Mouse (Mus musculus): ENCODE measurements around the gene Fam43a. TPM values are rescaled to one million over a fixed set of nuclear protein-coding genes. Genes with fewer than 3 reads are reported as not detected.

The Fam43a gene
- total RNA-seq, 2 experiments from 2014 or later = 4.3 to 6.6 TPM

GRCm38 (mm10) chr16:30595356-30595755, 4.2 kb upstream of the Fam43a start:
- DNase-seq (ENCODE audit: low spot score) = no peak

GRCm38 (mm10) chr16:30595835-30596557, 3.5 kb upstream of the Fam43a start:
- DNase-seq (ENCODE audit: low spot score) = no peak

- peak; percentile 89 for DNase-seq (ENCODE audit: low spot score)
Observed at GRCm38 (mm10) chr16:30596959-30597681, 2.4 kb upstream of the Fam43a start.

- DNase-seq (ENCODE audit: low spot score) = peak; percentile 61
Observed at GRCm38 (mm10) chr16:30600431-30601045, 1.0 kb downstream of the Fam43a start.

- DNase-seq (ENCODE audit: low spot score) = peak; percentile 40
Observed at GRCm38 (mm10) chr16:30601046-30601832, 1.7 kb downstream of the Fam43a start.

- no peak for DNase-seq (ENCODE audit: low spot score)
Observed at GRCm38 (mm10) chr16:30601946-30602345, 2.4 kb downstream of the Fam43a start.

GRCm38 (mm10) chr16:30602684-30603530, 3.4 kb downstream of the Fam43a start:
- DNase-seq (ENCODE audit: low spot score) = no peak

GRCm38 (mm10) chr16:30603531-30603842, 4.0 kb downstream of the Fam43a start:
- peak; percentile 48 for DNase-seq (ENCODE audit: low spot score)

GRCm38 (mm10) chr16:30604061-30604806, 4.7 kb downstream of the Fam43a start:
- DNase-seq (ENCODE audit: low spot score) = no peak

- DNase-seq (ENCODE audit: low spot score) = no peak
Observed at GRCm38 (mm10) chr16:30604807-30605137, 5.2 kb downstream of the Fam43a start.

GRCm38 (mm10) chr16:30605528-30605927, 6.0 kb downstream of the Fam43a start:
- DNase-seq (ENCODE audit: low spot score) = no peak

- DNase-seq (ENCODE audit: low spot score) = no peak
Observed at GRCm38 (mm10) chr16:30607868-30608267, 8.3 kb downstream of the Fam43a start.

- no peak for DNase-seq (ENCODE audit: low spot score)
Observed at GRCm38 (mm10) chr16:30611331-30611730, 11.8 kb downstream of the Fam43a start.

GRCm38 (mm10) chr16:30613122-30613521, 13.6 kb downstream of the Fam43a start:
- DNase-seq (ENCODE audit: low spot score) = no peak

GRCm38 (mm10) chr16:30614122-30614521, 14.6 kb downstream of the Fam43a start:
- DNase-seq (ENCODE audit: low spot score) = no peak

- no peak for DNase-seq (ENCODE audit: low spot score)
Observed at GRCm38 (mm10) chr16:30614705-30615317, 15.3 kb downstream of the Fam43a start.

GRCm38 (mm10) chr16:30616281-30616680, 16.8 kb downstream of the Fam43a start:
- no peak for DNase-seq (ENCODE audit: low spot score)

- no peak for DNase-seq (ENCODE audit: low spot score)
Observed at GRCm38 (mm10) chr16:30623645-30624044, 24.1 kb downstream of the Fam43a start.

- DNase-seq (ENCODE audit: low spot score) = no peak
Observed at GRCm38 (mm10) chr16:30624640-30625039, 25.1 kb downstream of the Fam43a start.

Data from gastrocnemius, adult 18-20 months (tissue).